Mouse (Mus musculus) large intestine, adult 2 months (tissue): ENCODE data around the gene Atp1a4. TPM values are rescaled to one million over a fixed set of nuclear protein-coding genes. Genes with fewer than 3 reads are reported as not detected.

Experiments used
- DNase-seq: peaks from one replicate; pipeline ENCODE4 v3.0.0-alpha.2; 2012; ENCODE audit warnings: low read depth, low spot score
- WGBS: fragments of 180-500 bp; shearing (Covaris S2); methylation state at CpG from one replicate; pipeline ENCODE4 v1.1.7; 2018; 5-methylcytosine and 5-hydroxymethylcytosine counted together
- polyA plus RNA-seq: library from polyadenylated mRNA; depleted of rRNA; stranded (reverse); fragments of >200 nt; gene quantifications from 2 replicates; pipeline ENCODE4 v1.2.3, GENCODE M21; 2012

Gene Atp1a4
- polyA plus RNA-seq, 1 experiment: 0.05 TPM

DNA sequence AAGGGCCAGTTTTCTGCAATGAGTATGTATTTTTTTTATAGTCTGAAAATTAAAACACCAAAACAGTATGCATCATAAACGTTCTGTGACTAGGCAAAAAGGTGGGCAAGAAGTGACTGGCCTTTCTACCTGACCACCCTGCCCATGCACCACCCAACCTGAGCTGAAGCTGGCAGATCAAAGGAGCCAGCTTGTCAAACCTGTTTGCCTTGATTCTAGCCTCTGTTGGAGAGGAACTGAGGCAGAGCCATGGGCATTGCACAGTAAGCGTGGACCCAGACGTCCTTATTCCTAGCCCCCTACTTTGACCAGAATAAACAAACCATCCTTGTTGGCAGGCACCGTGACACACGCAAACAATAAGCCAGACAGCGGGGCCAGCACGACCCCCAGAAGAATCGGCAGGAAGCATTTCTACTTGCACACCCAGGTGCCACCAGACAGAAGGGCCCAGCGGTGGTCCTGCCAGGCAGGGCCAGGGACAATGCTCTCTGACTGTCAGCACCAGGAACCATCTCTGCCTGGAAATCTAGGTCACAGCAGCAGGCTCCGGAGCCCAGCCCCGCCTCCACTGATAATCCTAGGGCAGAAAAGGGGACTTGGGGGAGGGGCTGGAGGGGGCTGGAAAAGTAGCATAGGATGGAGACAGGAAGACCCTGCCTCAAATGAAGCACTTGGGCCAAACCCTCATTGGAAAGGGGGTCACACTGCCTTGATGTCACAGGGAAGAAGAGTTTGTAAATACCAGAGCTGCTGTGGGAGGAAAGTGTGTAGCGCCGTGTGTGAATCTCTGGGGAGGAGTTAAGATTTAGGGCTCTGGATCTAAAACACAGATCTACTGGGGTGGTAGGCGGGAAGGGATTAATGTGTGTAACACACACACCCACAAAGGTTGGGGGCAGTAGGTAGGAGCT lies 56.0 kb downstream of the Atp1a4 start:
- DNase-seq: no peak
- WGBS: 48% methylated on average over 14 of the region's 14 CpGs

DNA sequence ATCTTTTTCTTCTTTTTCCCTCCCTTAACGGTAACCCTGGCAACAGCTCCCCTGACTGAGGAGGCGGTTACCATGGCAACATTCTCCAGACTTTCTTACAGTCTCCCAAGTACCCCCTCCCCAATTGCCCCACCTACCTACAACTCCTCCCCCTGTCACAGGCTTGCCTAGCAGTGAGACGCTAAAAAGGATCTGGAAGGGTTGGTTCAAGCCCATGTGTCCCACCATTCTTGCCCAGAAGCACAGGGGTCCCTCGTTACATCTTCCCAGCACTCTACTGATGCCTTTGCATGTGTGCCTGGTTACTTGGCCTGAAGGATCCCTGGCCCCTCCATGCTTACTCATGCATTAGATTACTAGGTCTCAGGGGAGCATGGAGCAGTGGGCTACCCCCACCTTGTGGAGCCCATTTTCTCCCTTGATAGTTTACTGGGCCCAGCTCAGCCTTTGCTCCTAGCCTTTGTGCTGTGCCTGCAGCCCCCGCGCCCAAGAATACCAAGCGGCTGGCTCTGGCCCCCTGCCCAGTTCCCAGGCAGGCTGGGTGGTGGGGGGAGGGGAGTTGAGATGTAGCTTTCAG lies 57.3 kb downstream of the Atp1a4 start:
- DNase-seq: no peak
- WGBS: 81% methylated on average over 7 of the region's 7 CpGs

DNA sequence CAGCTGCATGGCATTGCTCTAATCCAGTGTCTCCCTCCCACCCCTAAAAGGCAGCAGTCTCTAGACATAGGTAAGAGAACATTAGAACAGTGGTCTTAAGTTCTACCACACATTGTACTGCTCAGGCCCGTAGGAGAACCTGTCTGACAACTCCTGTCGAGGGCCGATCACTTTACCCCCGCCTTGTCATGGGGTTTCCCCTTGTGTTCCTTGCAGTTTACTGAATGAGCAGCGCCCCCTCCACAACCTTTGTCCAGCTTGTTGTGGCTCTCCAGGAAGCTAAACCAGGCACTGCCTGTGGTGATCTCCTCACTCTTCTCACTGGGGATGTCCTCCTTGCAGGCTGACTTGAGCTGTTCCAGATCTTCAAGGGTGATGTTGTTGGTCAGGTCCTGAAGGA lies 58.1 kb downstream of the Atp1a4 start:
- no peak for DNase-seq

DNA sequence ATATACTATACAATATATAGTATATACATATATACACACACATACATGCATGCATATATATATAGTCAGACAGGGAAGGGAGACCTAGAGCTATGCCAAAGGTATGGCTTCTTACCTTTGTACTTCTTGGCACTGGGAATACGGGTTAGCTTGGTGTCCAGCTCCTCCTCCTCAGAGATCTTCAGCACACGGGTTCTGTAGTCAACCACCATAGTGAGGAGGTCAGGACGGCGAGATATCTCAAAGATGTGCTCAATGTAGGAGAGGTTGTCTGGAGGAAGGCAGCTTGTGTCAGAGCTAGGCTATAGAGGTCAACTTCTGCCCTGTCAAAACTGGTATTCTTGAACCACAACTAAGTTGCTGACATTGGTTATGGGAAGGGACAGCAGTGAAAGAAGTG lies 59.2 kb downstream of the Atp1a4 start:
- no peak for DNase-seq
- 81% methylated on average over 4 of the region's 4 CpGs for WGBS

More for the DNA sequence above, 58.1 kb downstream of the Atp1a4 start:
- 49% methylated on average over 5 of the region's 5 CpGs for WGBS

- DNase-seq: no peak
- 87% methylated on average over 8 of the region's 8 CpGs for WGBS
These were observed 59.9 kb downstream of the Atp1a4 start for GRCm38 (mm10) chr1:172198316-172198715.

- DNase-seq: no peak
- WGBS: 85% methylated on average over 5 of the region's 5 CpGs
These were observed 60.4 kb downstream of the Atp1a4 start for GRCm38 (mm10) chr1:172197851-172198250.

GRCm38 (mm10) chr1:172197146-172197545 lies 61.1 kb downstream of the Atp1a4 start:
- DNase-seq: no peak
- WGBS: 78% methylated on average over 3 of the region's 3 CpGs

DNA sequence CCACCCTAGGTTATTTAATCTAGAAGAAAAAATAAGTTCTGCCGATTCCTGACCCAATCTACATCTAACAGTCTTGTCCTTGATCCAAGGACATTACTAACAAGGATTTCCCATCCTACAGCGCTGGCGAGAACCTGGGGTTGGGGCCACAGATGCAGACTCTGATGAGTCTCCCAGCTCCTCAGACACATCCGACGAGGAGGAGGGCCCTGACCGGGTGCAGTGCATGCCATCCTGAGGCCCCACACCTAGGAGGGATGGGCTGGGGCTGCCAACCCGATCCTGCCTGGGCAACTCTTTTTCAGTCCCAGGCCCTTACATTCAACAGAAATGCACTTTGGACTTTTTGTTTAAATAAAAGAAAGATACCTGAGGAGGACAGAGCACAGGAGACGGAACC lies 63.8 kb downstream of the Atp1a4 start:
- 58% methylated on average over 8 of the region's 8 CpGs for WGBS
- no peak for DNase-seq

DNA sequence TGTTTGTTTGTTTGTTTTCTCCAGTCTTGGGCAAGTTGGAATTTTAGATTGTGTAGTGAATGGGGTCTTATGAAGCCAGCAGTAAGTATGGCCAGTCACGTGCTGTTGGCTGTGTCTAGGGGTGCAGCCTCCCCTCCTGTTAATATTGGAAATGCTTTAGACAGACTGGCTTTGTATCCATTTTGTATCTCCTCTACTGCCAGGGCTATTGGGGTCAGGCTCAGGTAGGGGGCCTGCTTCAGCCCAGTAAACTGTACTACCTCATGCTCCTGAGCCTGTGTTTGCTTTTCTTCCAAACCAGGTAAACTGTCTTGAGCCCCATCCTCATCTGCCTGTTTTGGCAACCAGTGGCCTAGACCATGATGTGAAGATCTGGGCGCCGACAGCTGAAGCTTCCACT lies 66.0 kb downstream of the Atp1a4 start:
- 91% methylated on average over 3 of the region's 3 CpGs for WGBS
- DNase-seq: no peak

- DNase-seq: no peak
- 82% methylated on average over 2 of the region's 2 CpGs for WGBS
These were observed 66.6 kb downstream of the Atp1a4 start for GRCm38 (mm10) chr1:172191578-172191977.

- DNase-seq: no peak
- 59% methylated on average over 4 of the region's 4 CpGs for WGBS
These were observed 69.3 kb downstream of the Atp1a4 start for GRCm38 (mm10) chr1:172188891-172189290.

DNA sequence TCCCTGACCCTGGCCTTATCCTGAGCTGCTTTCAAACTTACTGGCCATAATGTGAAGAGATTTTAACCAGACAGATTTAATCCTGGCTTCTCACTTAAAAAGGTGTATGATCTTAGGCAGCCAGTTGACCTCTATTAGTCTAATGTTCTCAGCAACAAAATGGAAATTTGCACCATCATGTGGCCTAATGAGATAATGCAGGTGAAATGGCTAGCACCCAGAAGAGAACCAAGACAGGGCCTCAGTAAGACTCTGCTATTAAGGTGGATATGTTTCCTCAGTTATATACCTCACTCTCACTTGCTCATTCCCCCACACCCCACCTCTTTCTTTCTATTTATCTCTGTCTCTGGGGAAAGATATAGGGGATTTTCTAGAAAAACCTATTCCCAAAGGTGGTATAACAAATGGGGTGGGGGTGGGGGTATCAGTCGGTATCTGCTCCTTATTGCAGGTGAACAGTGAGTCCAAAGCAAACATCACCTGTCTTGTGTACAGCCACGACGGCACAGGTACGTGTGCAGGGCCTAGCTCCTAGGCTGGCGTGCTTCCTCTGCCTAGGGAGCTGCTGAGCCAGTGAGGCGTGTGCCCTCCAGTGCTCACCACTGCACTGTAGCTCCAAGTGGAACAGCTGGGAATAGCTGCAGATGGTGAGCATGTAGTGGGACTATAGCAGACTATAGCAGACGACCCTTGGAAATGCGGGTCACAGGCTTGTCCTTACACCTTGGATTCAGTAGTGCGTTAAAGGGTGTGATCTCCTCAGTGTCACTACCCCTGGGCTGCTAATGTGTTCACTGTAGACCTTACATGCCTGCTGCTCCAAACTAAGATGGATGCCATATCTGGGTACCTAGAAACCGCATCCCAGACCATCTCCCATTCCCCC lies 71.6 kb downstream of the Atp1a4 start:
- WGBS: 92% methylated on average over 10 of the region's 10 CpGs
- DNase-seq: no peak

GRCm38 (mm10) chr1:172183915-172184314 lies 74.3 kb downstream of the Atp1a4 start:
- no peak for DNase-seq

- DNase-seq: no peak
- 94% methylated on average over 6 of the region's 6 CpGs for WGBS
These were observed 75.2 kb downstream of the Atp1a4 start for GRCm38 (mm10) chr1:172183056-172183455.

GRCm38 (mm10) chr1:172181777-172182176 lies 76.4 kb downstream of the Atp1a4 start:
- 92% methylated on average over 3 of the region's 3 CpGs for WGBS
- no peak for DNase-seq

DNA sequence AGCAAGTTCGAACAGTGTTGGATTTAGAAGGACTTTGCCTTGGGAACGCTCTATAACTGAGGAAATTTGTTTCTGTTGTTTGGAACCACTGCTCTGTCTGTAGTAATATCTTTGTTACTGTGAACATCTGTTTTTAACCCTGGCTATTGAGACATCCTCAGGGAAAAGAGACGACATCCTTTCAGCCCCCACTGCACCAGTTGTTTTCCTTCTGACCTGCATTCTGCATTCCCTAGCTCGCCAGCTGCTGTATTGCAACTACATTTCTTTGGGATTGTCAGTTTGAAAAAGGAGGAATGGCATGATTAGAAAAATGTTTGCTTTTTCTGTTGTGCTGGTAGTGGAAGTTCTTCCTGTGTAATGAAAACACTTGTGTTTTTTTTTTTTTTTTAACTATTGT lies 77.3 kb downstream of the Atp1a4 start:
- DNase-seq: no peak
- 76% methylated on average over 4 of the region's 4 CpGs for WGBS

DNA sequence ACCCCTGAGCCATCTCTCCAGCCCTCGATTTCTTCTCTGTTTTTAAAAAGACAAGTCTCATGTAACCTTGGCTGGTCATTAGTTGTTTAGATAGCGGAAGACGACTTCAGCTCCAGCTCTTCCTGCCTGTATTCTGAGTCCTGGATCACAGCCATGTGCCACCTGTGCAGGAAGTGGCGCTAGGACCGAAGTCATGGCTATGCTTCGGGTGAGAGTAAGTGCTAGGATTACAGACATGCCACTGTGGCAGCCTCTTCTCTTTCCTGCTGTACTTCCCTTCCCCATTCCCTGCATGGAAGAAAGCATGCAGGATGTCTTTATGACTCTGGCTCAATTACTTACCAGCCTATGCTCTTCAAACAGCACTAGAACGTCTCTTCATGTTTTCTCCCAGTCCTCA lies 79.1 kb downstream of the Atp1a4 start:
- 35% methylated on average over 7 of the region's 7 CpGs for WGBS
- no peak for DNase-seq

DNA sequence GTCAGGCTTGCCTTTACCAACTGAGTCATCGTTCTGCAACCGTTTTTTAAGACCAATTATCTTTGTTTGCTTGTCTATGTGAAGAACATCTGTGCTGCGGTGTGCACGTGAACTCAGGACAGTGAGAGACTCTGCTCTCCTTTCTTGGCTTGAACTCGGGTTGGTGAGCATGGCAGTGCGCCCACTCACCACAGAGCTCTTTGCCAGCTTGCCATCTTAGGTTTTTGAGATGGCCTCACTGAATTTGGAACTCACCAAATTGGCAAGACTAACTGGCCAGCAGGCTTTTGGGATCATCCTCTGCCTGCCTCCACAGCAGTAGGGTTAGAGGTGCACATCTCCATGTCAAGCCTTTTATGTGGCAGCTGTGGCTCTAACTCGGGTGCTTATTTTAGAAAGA lies 80.4 kb downstream of the Atp1a4 start:
- DNase-seq: no peak
- 59% methylated on average over 7 of the region's 7 CpGs for WGBS
